Mouse (Mus musculus) MEL (cell line): Measurements from ENCODE around the gene Kif5c. TPM values are rescaled to one million over a fixed set of nuclear protein-coding genes. Genes with fewer than 3 reads are reported as not detected.

Experiments used
- DNase-seq: peaks from one replicate; pipeline ENCODE4 v3.0.0; 2011; ENCODE audit warnings: low read depth, low spot score
- H3K27ac ChIP-seq: 2 replicates; pipeline ENCODE4 v1.5.1; 2012; ENCODE audit warnings: low read depth, mild to moderate bottlenecking, control low read depth, low read length, moderate library complexity; ENCODE audit not compliant: control insufficient read depth
- H3K27me3 ChIP-seq, 2 experiments: fragments of 150-350 bp in 1 of 2; sonication (generic) in 1 of 2; 2 replicates each; pipeline ENCODE4 v1.6.1; 2012; ENCODE audit warnings: low read length in 2 of 2, mild to moderate bottlenecking in 2 of 2, improper control_type of control experiment in 1 of 2, moderate library complexity in 1 of 2; ENCODE audit not compliant: insufficient read depth in 2 of 2, control insufficient read depth in 1 of 2
- H3K36me3 ChIP-seq, 2 experiments: 2 replicates each; pipeline ENCODE4 v1.6.1; 2012 to 2014; ENCODE audit warnings: low read length in 2 of 2, improper control_type of control experiment in 1 of 2, inconsistent platforms in 1 of 2, mild to moderate bottlenecking in 1 of 2; ENCODE audit not compliant: insufficient read depth in 2 of 2, control insufficient read depth in 1 of 2
- H3K4me1 ChIP-seq, 2 experiments: fragments of 150-350 bp in 1 of 2; sonication (generic) in 1 of 2; 2 replicates each; pipeline ENCODE4 v1.6.1; 2012; ENCODE audit warnings: low read length in 2 of 2, improper control_type of control experiment in 1 of 2, mild to moderate bottlenecking in 1 of 2; ENCODE audit not compliant: insufficient read depth in 2 of 2, control insufficient read depth in 1 of 2
- H3K4me3 ChIP-seq, 2 experiments: fragments of 150-350 bp in 1 of 2; sonication (generic) in 1 of 2; 2 replicates each; pipeline ENCODE4 v1.5.1; 2012; ENCODE audit warnings: low read depth in 2 of 2, low read length in 2 of 2, mild to moderate bottlenecking in 2 of 2, moderate library complexity in 2 of 2, control low read depth in 1 of 2, improper control_type of control experiment in 1 of 2; ENCODE audit not compliant: control insufficient read depth in 1 of 2, insufficient read depth in 1 of 2
- H3K79me2 ChIP-seq: 2 replicates; pipeline ENCODE4 v1.6.1; 2012; ENCODE audit warnings: mild to moderate bottlenecking, low read length, moderate library complexity; ENCODE audit not compliant: control insufficient read depth, poor library complexity, insufficient read depth
- H3K9ac ChIP-seq: 2 replicates; pipeline ENCODE4 v1.6.1; 2012; ENCODE audit warnings: low read depth, mild to moderate bottlenecking, control low read depth, low read length, moderate library complexity; ENCODE audit not compliant: control insufficient read depth, poor library complexity, severe bottlenecking
- H3K9me3 ChIP-seq: fragments of 150-350 bp; sonication (generic); replicated peaks from 2 replicates; pipeline ENCODE4 v1.6.1; 2012; ENCODE audit warnings: mild to moderate bottlenecking, low read length, improper control_type of control experiment, moderate library complexity; ENCODE audit not compliant: insufficient read depth
- BHLHE40 ChIP-seq: IDR thresholded peaks from 2 replicates; pipeline ENCODE4 v1.6.1; 2012; ENCODE audit warnings: low read depth, mild to moderate bottlenecking, inconsistent platforms, low read length, improper control_type of control experiment, borderline replicate concordance
- CTCF ChIP-seq, 3 experiments: IDR thresholded peaks in 2 of 3; conservative IDR thresholded peaks in 1 of 3; 2 replicates each; pipeline ENCODE4 v1.5.1; 2011 to 2012; ENCODE audit warnings: low read length in 3 of 3, low read depth in 2 of 3, mild to moderate bottlenecking in 2 of 3, improper control_type of control experiment in 1 of 3, inconsistent platforms in 1 of 3, mixed read lengths in 1 of 3, moderate library complexity in 1 of 3; ENCODE audit not compliant: control insufficient read depth in 1 of 3, insufficient read depth in 1 of 3, poor library complexity in 1 of 3, severe bottlenecking in 1 of 3
- ELF1 ChIP-seq: IDR thresholded peaks from 2 replicates; pipeline ENCODE4 v1.6.1; 2014; ENCODE audit warnings: low read depth, mild to moderate bottlenecking, inconsistent platforms, low read length, improper control_type of control experiment, moderate library complexity
- EP300 ChIP-seq, 2 experiments: IDR thresholded peaks; 2 replicates each; pipeline ENCODE4 v1.6.1; 2011; ENCODE audit warnings: improper control_type of control experiment in 2 of 2, low read length in 2 of 2, low read depth in 1 of 2, mild to moderate bottlenecking in 1 of 2
- ETS1 ChIP-seq: IDR thresholded peaks from 2 replicates; pipeline ENCODE4 v1.6.1; 2012; ENCODE audit warnings: low read depth, mild to moderate bottlenecking, inconsistent platforms, low read length, improper control_type of control experiment, moderate library complexity
- GABPA ChIP-seq: IDR thresholded peaks from 2 replicates; pipeline ENCODE4 v1.6.1; 2012; ENCODE audit warnings: low read depth, mild to moderate bottlenecking, inconsistent platforms, low read length, improper control_type of control experiment, moderate library complexity
- GATA1 ChIP-seq: IDR thresholded peaks from 2 replicates; pipeline ENCODE4 v1.6.1; 2011; ENCODE audit warnings: low read depth, low read length, improper control_type of control experiment
- JUND ChIP-seq: IDR thresholded peaks from 2 replicates; pipeline ENCODE4 v1.6.1; 2011; ENCODE audit warnings: low read depth, mild to moderate bottlenecking, improper control_type of control experiment, low read length
- MEF2A ChIP-seq: IDR thresholded peaks from 2 replicates; pipeline ENCODE4 v1.6.1; 2014; ENCODE audit warnings: low read depth, mild to moderate bottlenecking, inconsistent platforms, low read length, improper control_type of control experiment; ENCODE audit not compliant: poor library complexity, insufficient replicate concordance, severe bottlenecking; ENCODE audit errors: extremely low read depth
- MYB ChIP-seq: IDR thresholded peaks from 2 replicates; pipeline ENCODE4 v1.6.1; 2011; ENCODE audit warnings: mild to moderate bottlenecking, low read depth, low read length, improper control_type of control experiment
- POLR2A ChIP-seq, 2 experiments: IDR thresholded peaks; 2 replicates each; pipeline ENCODE4 v1.6.1; 2011 to 2012; ENCODE audit warnings: low read length in 2 of 2, mild to moderate bottlenecking in 2 of 2, control low read depth in 1 of 2, improper control_type of control experiment in 1 of 2, low read depth in 1 of 2, moderate library complexity in 1 of 2; ENCODE audit not compliant: control insufficient read depth in 1 of 2, insufficient read depth in 1 of 2, poor library complexity in 1 of 2
- POLR2AphosphoS2 ChIP-seq: IDR thresholded peaks from 2 replicates; pipeline ENCODE4 v1.6.1; 2011; ENCODE audit warnings: low read length, improper control_type of control experiment
- POLR2AphosphoS5 ChIP-seq: IDR thresholded peaks from 2 replicates; pipeline ENCODE4 v1.6.1; 2012; ENCODE audit warnings: low read depth, borderline replicate concordance, mild to moderate bottlenecking, inconsistent platforms, low read length, moderate library complexity, mixed read lengths
- RAD21 ChIP-seq: IDR thresholded peaks from 2 replicates; pipeline ENCODE4 v1.6.1; 2011; ENCODE audit warnings: mild to moderate bottlenecking, low read depth, low read length, improper control_type of control experiment
- SIN3A ChIP-seq: IDR thresholded peaks from 2 replicates; pipeline ENCODE4 v1.6.1; 2012; ENCODE audit warnings: low read length, improper control_type of control experiment, inconsistent platforms
- TBP ChIP-seq: IDR thresholded peaks from 2 replicates; pipeline ENCODE4 v1.8.0; 2011; ENCODE audit warnings: low read depth, low read length, improper control_type of control experiment
- USF1 ChIP-seq: IDR thresholded peaks from 2 replicates; pipeline ENCODE4 v1.6.1; 2014; ENCODE audit warnings: low read depth, mild to moderate bottlenecking, inconsistent platforms, low read length, improper control_type of control experiment, moderate library complexity
- ZC3H11A ChIP-seq: IDR thresholded peaks from 2 replicates; pipeline ENCODE4 v1.6.1; 2012; ENCODE audit warnings: low read depth, mild to moderate bottlenecking, inconsistent platforms, low read length, improper control_type of control experiment
- ZKSCAN1 ChIP-seq: IDR thresholded peaks from 2 replicates; pipeline ENCODE4 v1.6.1; 2012; ENCODE audit warnings: low read depth, mild to moderate bottlenecking, inconsistent platforms, low read length, improper control_type of control experiment, moderate library complexity
- ZNF384 ChIP-seq: IDR thresholded peaks from 2 replicates; pipeline ENCODE4 v1.6.1; 2012; ENCODE audit warnings: low read depth, mild to moderate bottlenecking, inconsistent platforms, low read length, improper control_type of control experiment
- polyA plus RNA-seq, 2 experiments: library from polyadenylated mRNA; stranded (reverse) in 1 of 2; unstranded in 1 of 2; fragments of >175 nt in 1 of 2; fragments of >200 nt in 1 of 2; gene quantifications; 2 replicates each; pipeline versions ENCODE4 v1.2.1 to v1.2.4; 2012; ENCODE audit warnings: low replicate concordance in 2 of 2, low read depth in 1 of 2; ENCODE audit not compliant: insufficient read length in 2 of 2, insufficient read depth in 1 of 2, missing spikeins in 1 of 2
- total RNA-seq: library from RNA; depleted of rRNA; stranded (reverse); fragments of 300-350 nt; gene quantifications from 2 replicates; pipeline ENCODE4 v1.2.3, GENCODE M21; 2012

The Kif5c gene
- total and polyA plus RNA-seq, 3 experiments: 0.26 to 0.39 TPM; not detected in 1

DNA sequence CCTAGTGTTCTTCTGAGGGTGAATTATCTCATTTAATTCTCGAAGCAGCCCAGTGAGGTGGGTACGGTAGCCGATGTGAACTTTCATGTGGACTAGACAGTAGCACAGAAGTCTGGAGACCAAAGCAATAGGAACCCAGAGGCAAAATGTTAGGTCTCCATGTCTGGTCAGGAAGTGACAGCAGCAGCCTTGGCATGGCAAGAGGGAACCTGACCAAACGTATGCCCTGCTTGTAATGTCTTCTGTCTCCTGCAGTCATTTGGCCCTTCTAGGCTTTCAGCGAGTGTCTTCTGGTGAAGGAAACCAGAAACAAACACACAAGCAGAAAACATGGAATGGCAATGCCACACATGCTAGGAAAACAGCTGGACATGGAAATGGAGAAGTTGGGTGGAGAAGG lies 197.5 kb downstream of the Kif5c start:
- Histone ChIP-seq H3K9ac (no peak overlapping the region), H3K4me3 (no peak overlapping the region), H3K4me1 (peaks cover 0 to 4% of the 10 kb centered on the region in 2 experiments; a peak in 1 of 4 replicates), H3K27ac (no peak overlapping the region), H3K79me2 (no peaks in the 10 kb centered on the region), H3K27me3 (no peaks in the 10 kb centered on the region), H3K36me3 (no peaks in the 10 kb centered on the region), H3K9me3 (no peaks in the 10 kb centered on the region)
- no peak for TF ChIP-seq ELF1
- no peak for DNase-seq

DNA sequence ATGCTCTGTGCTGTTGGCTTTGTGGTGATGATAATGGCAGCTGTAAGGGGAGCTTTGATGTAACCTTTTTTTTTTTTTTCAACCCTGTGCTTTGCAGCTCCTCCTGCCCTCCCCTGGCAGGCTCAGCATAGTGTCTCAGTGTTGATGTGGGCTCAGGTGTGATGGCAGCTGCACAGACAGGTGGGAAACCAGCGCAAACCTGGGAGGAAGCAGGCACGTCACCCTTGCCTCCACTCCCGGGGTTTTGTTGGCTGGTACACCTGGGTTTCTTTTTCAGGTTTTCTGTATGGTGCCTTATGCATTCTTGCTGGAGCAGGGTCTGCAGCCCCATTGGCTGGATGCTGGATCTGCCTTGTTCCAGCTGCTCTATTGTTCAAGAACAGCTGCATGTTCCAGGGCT lies 198.1 kb downstream of the Kif5c start:
- H3K27me3 ChIP-seq: no peaks in the 10 kb centered on the region
- H3K36me3 ChIP-seq: no peaks in the 10 kb centered on the region
- no peak overlapping the region for H3K4me3 ChIP-seq
- no peaks in the 10 kb centered on the region for H3K79me2 ChIP-seq
- H3K9ac ChIP-seq: no peak overlapping the region
- TF ChIP-seq ZNF384 (no peak), ETS1 (no peak), RAD21 (no peak), GABPA (no peak), BHLHE40 (no peak), CTCF (IDR thresholded peaks at IDR 0.05 in 2 of 3, conservative IDR thresholded peaks at IDR 0.05 in 1 of 3; ENCODE audit: control insufficient read depth in 1 of 3, insufficient read depth in 1 of 3, low read depth in 2 of 3, low read length in 3 of 3, poor library complexity in 1 of 3, severe bottlenecking in 1 of 3) (no peak), ZC3H11A (no peak), GATA1 (no peak), EP300 (IDR thresholded peaks at IDR 0.05; ENCODE audit: low read depth in 1 of 2, low read length in 2 of 2) (no peak), TBP (no peak), USF1 (no peak), POLR2AphosphoS2 (no peak), MYB (no peak), MEF2A (no peak), POLR2AphosphoS5 (no peak), JUND (no peak), POLR2A (IDR thresholded peaks at IDR 0.05; ENCODE audit: control insufficient read depth in 1 of 2, insufficient read depth in 1 of 2, low read depth in 1 of 2, low read length in 2 of 2, poor library complexity in 1 of 2) (no peak), ZKSCAN1 (no peak), SIN3A (no peak)
- TF ChIP-seq, all 39 proteins: peak for 0
- H3K9me3 ChIP-seq: no peaks in the 10 kb centered on the region
- H3K4me1 ChIP-seq: peaks cover 0 to 4% of the 10 kb centered on the region in 2 experiments; a peak in 1 of 4 replicates
- no peak overlapping the region for H3K27ac ChIP-seq
- DNase-seq: no peak
